Mouse (Mus musculus): ENCODE results near the gene Gm4553. TPM values are rescaled to one million over a fixed set of nuclear protein-coding genes. Genes with fewer than 3 reads are reported as not detected.
"Not testable (repeated sequence)": the region's sequence is repeated elsewhere in the genome, so short reads cannot be mapped to it uniquely, and the experiment has no call there.

The Gm4553 gene
- polyA plus RNA-seq, 1 experiment from 2014 or later: not detected

- WGBS: 68% methylated on average over 1 of the region's 1 CpGs
These were observed 44.9 kb downstream of the Gm4553 start, which contains the start of gene Gm45618 for GRCm38 (mm10) chr7:142120629-142121028. TSS of gene Gm45618 (minus strand) at chr7:142120729.

GRCm38 (mm10) chr7:142119632-142120031 is 45.9 kb downstream of the Gm4553 start:
- no peaks in the 10 kb centered on the region for H3K4me1 ChIP-seq (ENCODE audit: control insufficient read depth, insufficient read depth, low read length)
- H3K27me3 ChIP-seq (ENCODE audit: control insufficient read depth, insufficient read depth, low read length): no peaks in the 10 kb centered on the region
- H3K9ac ChIP-seq (replicated peaks; ENCODE audit: low read depth, low read length): no peak overlapping the region
- no peak overlapping the region for H3K27ac ChIP-seq (ENCODE audit: low read length)
- 11% methylated on average over 5 of the region's 5 CpGs for WGBS
- H3K9me3 ChIP-seq (ENCODE audit: control insufficient read depth, low read depth, low read length): no peaks in the 10 kb centered on the region
- no peak for ATAC-seq (ENCODE audit: insufficient number of reproducible peaks, insufficient read depth, low FRiP score, low read depth)
- no peaks in the 10 kb centered on the region for H3K36me3 ChIP-seq (ENCODE audit: control insufficient read depth, insufficient read depth, low read length)
- H3K4me3 ChIP-seq (ENCODE audit: low read depth, low read length): no peak overlapping the region
- H3K4me2 ChIP-seq (replicated peaks; ENCODE audit: low read depth, low read length): no peak overlapping the region

More at GRCm38 (mm10) chr7:142120629-142121028, 44.9 kb downstream of the Gm4553 start, which contains the start of gene Gm45618:
- not testable (repeated sequence) for H3K36me3 ChIP-seq (ENCODE audit: control insufficient read depth, insufficient read depth, low read length); H3K4me2 ChIP-seq (replicated peaks; ENCODE audit: low read depth, low read length); H3K9ac ChIP-seq (replicated peaks; ENCODE audit: low read depth, low read length); H3K27me3 ChIP-seq (ENCODE audit: control insufficient read depth, insufficient read depth, low read length); H3K27ac ChIP-seq (ENCODE audit: low read length); H3K9me3 ChIP-seq (ENCODE audit: control insufficient read depth, low read depth, low read length); H3K4me1 ChIP-seq (ENCODE audit: control insufficient read depth, insufficient read depth, low read length); ATAC-seq (ENCODE audit: insufficient number of reproducible peaks, insufficient read depth, low FRiP score, low read depth); H3K4me3 ChIP-seq (ENCODE audit: low read depth, low read length)

Other genes starting within 250 kb of the Gm4553 start
- gene Tollip, start 247.2 kb downstream of the Gm4553 start, polyA plus RNA-seq (2014; fragmentation: Nextera tagmentation; extraction: Ambion mirVana): 53.2 and 55.0 TPM in 2 replicates
- gene Brsk2, start 216.0 kb downstream of the Gm4553 start, polyA plus RNA-seq (2014; fragmentation: Nextera tagmentation; extraction: Ambion mirVana): 1.6 and 2.6 TPM in 2 replicates
- gene Mob2, start 104.7 kb downstream of the Gm4553 start, polyA plus RNA-seq (2014; fragmentation: Nextera tagmentation; extraction: Ambion mirVana): 66.8 and 68.2 TPM in 2 replicates
- 5.2 and 6.4 TPM in 2 replicates for gene Dusp8, start 69.9 kb downstream of the Gm4553 start, polyA plus RNA-seq (2014; fragmentation: Nextera tagmentation; extraction: Ambion mirVana)
- gene Gm45618, start 45.0 kb downstream of the Gm4553 start, polyA plus RNA-seq (2014; fragmentation: Nextera tagmentation; extraction: Ambion mirVana): not detected in 2 replicates
- not detected in 2 replicates for gene Gm39115, start 29.7 kb downstream of the Gm4553 start, polyA plus RNA-seq (2014; fragmentation: Nextera tagmentation; extraction: Ambion mirVana)
- gene Gm45337, start 21.1 kb downstream of the Gm4553 start, polyA plus RNA-seq (2014; fragmentation: Nextera tagmentation; extraction: Ambion mirVana): not detected in 2 replicates
- not detected in 2 replicates for gene Gm29735, start 8.6 kb downstream of the Gm4553 start, polyA plus RNA-seq (2014; fragmentation: Nextera tagmentation; extraction: Ambion mirVana)
- not detected in 2 replicates for gene Krtap5-2, start 10.3 kb upstream of the Gm4553 start, polyA plus RNA-seq (2014; fragmentation: Nextera tagmentation; extraction: Ambion mirVana)
- not detected in 2 replicates for gene Gm10153, start 24.6 kb upstream of the Gm4553 start, polyA plus RNA-seq (2014; fragmentation: Nextera tagmentation; extraction: Ambion mirVana)
- not detected in 2 replicates for gene Krtap5-3, start 35.6 kb upstream of the Gm4553 start, polyA plus RNA-seq (2014; fragmentation: Nextera tagmentation; extraction: Ambion mirVana)
- not detected in 2 replicates for gene Gm7579, start 46.1 kb upstream of the Gm4553 start, polyA plus RNA-seq (2014; fragmentation: Nextera tagmentation; extraction: Ambion mirVana)
- not detected in 2 replicates for gene Krtap5-5, start 64.2 kb upstream of the Gm4553 start, polyA plus RNA-seq (2014; fragmentation: Nextera tagmentation; extraction: Ambion mirVana)
- gene Gm40460, start 75.3 kb upstream of the Gm4553 start, polyA plus RNA-seq (2014; fragmentation: Nextera tagmentation; extraction: Ambion mirVana): not detected in 2 replicates
- not detected in 2 replicates for gene Gm2431, start 92.6 kb upstream of the Gm4553 start, polyA plus RNA-seq (2014; fragmentation: Nextera tagmentation; extraction: Ambion mirVana)
- not detected in 2 replicates for gene Gm4559, start 108.6 kb upstream of the Gm4553 start, polyA plus RNA-seq (2014; fragmentation: Nextera tagmentation; extraction: Ambion mirVana)
- not detected in 2 replicates for gene Krtap5-1, start 131.4 kb upstream of the Gm4553 start, polyA plus RNA-seq (2014; fragmentation: Nextera tagmentation; extraction: Ambion mirVana)
- gene Krtap5-4, start 137.8 kb upstream of the Gm4553 start, polyA plus RNA-seq (2014; fragmentation: Nextera tagmentation; extraction: Ambion mirVana): not detected in 2 replicates
- 1.2 and 2.5 TPM in 2 replicates for gene Ifitm10, start 208.0 kb upstream of the Gm4553 start, polyA plus RNA-seq (2014; fragmentation: Nextera tagmentation; extraction: Ambion mirVana)
- not detected in 2 replicates for gene Gm49369, start 216.9 kb upstream of the Gm4553 start, polyA plus RNA-seq (2014; fragmentation: Nextera tagmentation; extraction: Ambion mirVana)
- gene Ctsd, start 222.3 kb upstream of the Gm4553 start, polyA plus RNA-seq (2014; fragmentation: Nextera tagmentation; extraction: Ambion mirVana): 267 and 273 TPM in 2 replicates

Data from stomach, embryonic 14.5 days (tissue).